Mouse (Mus musculus) testis, adult 2 months (tissue): Measurements from ENCODE around the gene Gm20388.
A peak's percentile ranks its signal among the peaks of the same experiment; 100 is the strongest.

Source experiments
- CTCF ChIP-seq: fragments of 200-500 bp; IDR thresholded peaks from 2 replicates; pipeline ENCODE4 v1.5.1; 2012; ENCODE audit warnings: low read depth, mild to moderate bottlenecking, inconsistent platforms, low read length, moderate library complexity; ENCODE audit not compliant: control insufficient read depth, insufficient read depth, insufficient replicate concordance
- POLR2A ChIP-seq: fragments of 200-500 bp; IDR thresholded peaks from 2 replicates; pipeline ENCODE4 v1.6.1; 2012; ENCODE audit warnings: low read depth, mild to moderate bottlenecking, inconsistent platforms, low read length, moderate library complexity; ENCODE audit not compliant: control insufficient read depth

GRCm38 (mm10) chr8:121335684-121336083 lies 1425.0 kb downstream of the Gm20388 start:
- TF ChIP-seq CTCF, result peak; percentile 53; the same call in 1 of the 2 replicates
- no peak for TF ChIP-seq POLR2A
